Mouse (Mus musculus): ENCODE results near the gene Adamtsl5. TPM values are rescaled to one million over a fixed set of nuclear protein-coding genes. Genes with fewer than 3 reads are reported as not detected.
A peak's percentile ranks its signal among the peaks of the same experiment; 100 is the strongest.

The Adamtsl5 gene
- total and polyA plus RNA-seq, 2 experiments from 2014 or later: 0.62 to 0.77 TPM

- Histone ChIP-seq H3K4me2 (ENCODE audit: low read depth, low read length, poor library complexity, severe bottlenecking) (no peak overlapping the region), H3K4me1 (ENCODE audit: insufficient read depth, low read length) (peaks cover 3% of the 10 kb centered on the region), H3K27ac (ENCODE audit: low read depth, low read length) (0 out of 2 replicates have a peak overlapping the region, but pooled peaks have one; percentile 12), H3K36me3 (ENCODE audit: insufficient read depth, low read length) (peaks cover 55% of the 10 kb centered on the region), H3K9me3 (ENCODE audit: low read length) (no peaks in the 10 kb centered on the region), H3K27me3 (ENCODE audit: insufficient read depth, low read length) (no peaks in the 10 kb centered on the region), H3K4me3 (ENCODE audit: low read depth, low read length) (no peak overlapping the region), H3K9ac (replicated peaks; ENCODE audit: low read length, poor library complexity, severe bottlenecking) (no peak overlapping the region)
- TF ChIP-seq CTCF (IDR thresholded peaks at IDR 0.05): no peak
- DNase-seq (ENCODE audit: low spot score) (no peak), ATAC-seq (ENCODE audit: low FRiP score) (no peak)
- 59% methylated on average over 10 of the region's 10 CpGs for WGBS
Observed at GRCm38 (mm10) chr10:80317011-80317410, 31.2 kb downstream of the Adamtsl5 start.

- TF ChIP-seq CTCF (IDR thresholded peaks at IDR 0.05): no peak
- Histone ChIP-seq H3K4me1 (ENCODE audit: insufficient read depth, low read length) (peaks cover 3% of the 10 kb centered on the region), H3K9ac (replicated peaks; ENCODE audit: low read length, poor library complexity, severe bottlenecking) (no peak overlapping the region), H3K4me2 (ENCODE audit: low read depth, low read length, poor library complexity, severe bottlenecking) (no peak overlapping the region), H3K9me3 (ENCODE audit: low read length) (no peaks in the 10 kb centered on the region), H3K36me3 (ENCODE audit: insufficient read depth, low read length) (peaks cover 62% of the 10 kb centered on the region), H3K27me3 (ENCODE audit: insufficient read depth, low read length) (no peaks in the 10 kb centered on the region), H3K27ac (ENCODE audit: low read depth, low read length) (no peak overlapping the region), H3K4me3 (ENCODE audit: low read depth, low read length) (no peak overlapping the region)
- ATAC-seq (ENCODE audit: low FRiP score): no peak
- no peak for DNase-seq (ENCODE audit: low spot score)
- WGBS: 41% methylated on average over 11 of the region's 11 CpGs
Observed at GRCm38 (mm10) chr10:80316359-80316781, 31.8 kb downstream of the Adamtsl5 start.

GRCm38 (mm10) chr10:80315315-80315714 lies 32.9 kb downstream of the Adamtsl5 start:
- no peak for ATAC-seq (ENCODE audit: low FRiP score)

GRCm38 (mm10) chr10:80314494-80315001 lies 33.7 kb downstream of the Adamtsl5 start:
- Histone ChIP-seq H3K4me1 (ENCODE audit: insufficient read depth, low read length) (peaks cover under 1% of the 10 kb centered on the region), H3K4me3 (ENCODE audit: low read depth, low read length) (no peak overlapping the region), H3K9me3 (ENCODE audit: low read length) (no peaks in the 10 kb centered on the region), H3K9ac (replicated peaks; ENCODE audit: low read length, poor library complexity, severe bottlenecking) (no peak overlapping the region), H3K4me2 (ENCODE audit: low read depth, low read length, poor library complexity, severe bottlenecking) (no peak overlapping the region), H3K27ac (ENCODE audit: low read depth, low read length) (0 out of 2 replicates have a peak overlapping the region, but pooled peaks have one; percentile 18), H3K27me3 (ENCODE audit: insufficient read depth, low read length) (no peaks in the 10 kb centered on the region), H3K36me3 (ENCODE audit: insufficient read depth, low read length) (peaks cover 74% of the 10 kb centered on the region)
- WGBS: 63% methylated on average over 16 of the region's 16 CpGs
- TF ChIP-seq CTCF (IDR thresholded peaks at IDR 0.05): no peak
- ATAC-seq (ENCODE audit: low FRiP score): no peak
- DNase-seq (ENCODE audit: low spot score): no peak

More at GRCm38 (mm10) chr10:80315315-80315714, 32.9 kb downstream of the Adamtsl5 start:
- Histone ChIP-seq H3K4me1 (ENCODE audit: insufficient read depth, low read length) (peaks cover 3% of the 10 kb centered on the region), H3K27ac (ENCODE audit: low read depth, low read length) (no peak overlapping the region), H3K9ac (replicated peaks; ENCODE audit: low read length, poor library complexity, severe bottlenecking) (no peak overlapping the region), H3K36me3 (ENCODE audit: insufficient read depth, low read length) (peaks cover 72% of the 10 kb centered on the region), H3K27me3 (ENCODE audit: insufficient read depth, low read length) (no peaks in the 10 kb centered on the region), H3K4me2 (ENCODE audit: low read depth, low read length, poor library complexity, severe bottlenecking) (no peak overlapping the region), H3K4me3 (ENCODE audit: low read depth, low read length) (no peak overlapping the region), H3K9me3 (ENCODE audit: low read length) (no peaks in the 10 kb centered on the region)
- no peak for DNase-seq (ENCODE audit: low spot score)
- no peak for TF ChIP-seq CTCF (IDR thresholded peaks at IDR 0.05)
- WGBS: 56% methylated on average over 27 of the region's 27 CpGs

GRCm38 (mm10) chr10:80313627-80314201 lies 34.5 kb downstream of the Adamtsl5 start:
- Histone ChIP-seq H3K27me3 (ENCODE audit: insufficient read depth, low read length) (no peaks in the 10 kb centered on the region), H3K4me1 (ENCODE audit: insufficient read depth, low read length) (no peaks in the 10 kb centered on the region), H3K4me2 (ENCODE audit: low read depth, low read length, poor library complexity, severe bottlenecking) (no peak overlapping the region), H3K27ac (ENCODE audit: low read depth, low read length) (no peak overlapping the region), H3K36me3 (ENCODE audit: insufficient read depth, low read length) (peaks cover 82% of the 10 kb centered on the region), H3K9me3 (ENCODE audit: low read length) (no peaks in the 10 kb centered on the region), H3K9ac (replicated peaks; ENCODE audit: low read length, poor library complexity, severe bottlenecking) (no peak overlapping the region), H3K4me3 (ENCODE audit: low read depth, low read length) (no peak overlapping the region)
- no peak for ATAC-seq (ENCODE audit: low FRiP score)
- no peak for DNase-seq (ENCODE audit: low spot score)
- WGBS: 68% methylated on average over 20 of the region's 20 CpGs
- no peak for TF ChIP-seq CTCF (IDR thresholded peaks at IDR 0.05)
